Mouse (Mus musculus): ENCODE results near the gene Grpel1. TPM values are rescaled to one million over a fixed set of nuclear protein-coding genes. Genes with fewer than 3 reads are reported as not detected.

The Grpel1 gene
- 40.3 and 45.0 TPM in 2 replicates for total RNA-seq (2012; rRNA removed)

GRCm38 (mm10) chr5:36464709-36465661 is at the start of gene Grpel1:
Grpel1 (plus strand) TSS chr5:36464998.
- Histone ChIP-seq H3K4me3 (ENCODE audit: insufficient read depth in 1 of 2, low read depth in 1 of 2, low read length in 2 of 2, poor library complexity in 1 of 2, severe bottlenecking in 1 of 2) (peak within 1 kb of the TSS; percentile 88 to 98), H3K9ac (ENCODE audit: insufficient read depth, low read depth, low read length, poor library complexity, severe bottlenecking) (peak within 1 kb of the TSS; percentile 97), H3K4me1 (ENCODE audit: control insufficient read depth in 2 of 2, insufficient read depth in 2 of 2, low read length in 2 of 2, poor library complexity in 1 of 2) (peaks cover 0 to 3% of the 10 kb centered on the region in 2 experiments; a peak in 1 of 4 replicates), H3K9me3 (ENCODE audit: control insufficient read depth, insufficient read depth, low read depth, low read length) (no peaks in the 10 kb centered on the region), H3K27ac (ENCODE audit: insufficient read depth, low read depth, low read length, poor library complexity, severe bottlenecking) (peak within 1 kb of the TSS; percentile 72), H3K36me3 (ENCODE audit: control insufficient read depth, insufficient read depth, low read length, poor library complexity, severe bottlenecking) (peaks cover 8% of the 10 kb centered on the region)
- peak; percentile 100 for DNase-seq (ENCODE audit: low read depth, low spot score)
- in situ Hi-C loops (cut with MboI; ENCODE audit: low sequenced_read_pairs in 2 of 2, unreplicated experiment in 2 of 2) = loop anchor here (5.0 to 10.0 kb wide), 2 partner anchors 117 to 280 kb away; partner anchors contain the start of gene Bloc1s4 (in 2 of the 2)
- no peak for TF ChIP-seq ZC3H11A (IDR thresholded peaks at IDR 0.05; ENCODE audit: borderline replicate concordance, low read depth, low read length)
- peak; percentile 72; the same call in 1 of the 2 replicates for TF ChIP-seq CHD2 (IDR thresholded peaks at IDR 0.05; ENCODE audit: low read depth, low read length)

GRCm38 (mm10) chr5:36419861-36420260 is 44.9 kb upstream of the Grpel1 start:
- no peaks in the 10 kb centered on the region for H3K9me3 ChIP-seq (ENCODE audit: control insufficient read depth, insufficient read depth, low read depth, low read length)
- H3K9ac ChIP-seq (ENCODE audit: insufficient read depth, low read depth, low read length, poor library complexity, severe bottlenecking) = no peak overlapping the region
- H3K36me3 ChIP-seq (ENCODE audit: control insufficient read depth, insufficient read depth, low read length, poor library complexity, severe bottlenecking) = no peaks in the 10 kb centered on the region
- in situ Hi-C loops (cut with MboI; ENCODE audit: low sequenced_read_pairs in 2 of 2, unreplicated experiment in 2 of 2) = loop anchor here in 1 of 2 experiments (25.0 kb wide), 1 partner anchor 383 kb away; no protein-coding TSS in a partner anchor
- H3K4me3 ChIP-seq (ENCODE audit: insufficient read depth in 1 of 2, low read depth in 1 of 2, low read length in 2 of 2, poor library complexity in 1 of 2, severe bottlenecking in 1 of 2) = no peak overlapping the region
- TF ChIP-seq CHD2 (IDR thresholded peaks at IDR 0.05; ENCODE audit: low read depth, low read length) (no peak), MAFK (IDR thresholded peaks at IDR 0.05; ENCODE audit: insufficient read depth, low read depth, low read length) (no peak), ZNF384 (IDR thresholded peaks at IDR 0.05; ENCODE audit: low read depth, low read length) (no peak), ZC3H11A (IDR thresholded peaks at IDR 0.05; ENCODE audit: borderline replicate concordance, low read depth, low read length) (no peak), HCFC1 (IDR thresholded peaks at IDR 0.05; ENCODE audit: borderline replicate concordance, insufficient read depth, low read length) (no peak)
- no peak for DNase-seq (ENCODE audit: low read depth, low spot score)
- H3K4me1 ChIP-seq (ENCODE audit: control insufficient read depth in 2 of 2, insufficient read depth in 2 of 2, low read length in 2 of 2, poor library complexity in 1 of 2) = no peaks in the 10 kb centered on the region
- H3K27ac ChIP-seq (ENCODE audit: insufficient read depth, low read depth, low read length, poor library complexity, severe bottlenecking) = no peak overlapping the region

GRCm38 (mm10) chr5:36422689-36423088 is 42.1 kb upstream of the Grpel1 start:
- in situ Hi-C loops (cut with MboI; ENCODE audit: low sequenced_read_pairs in 2 of 2, unreplicated experiment in 2 of 2) = loop anchor here in 1 of 2 experiments (25.0 kb wide), 1 partner anchor 385 kb away; no protein-coding TSS in a partner anchor
- TF ChIP-seq ZC3H11A (IDR thresholded peaks at IDR 0.05; ENCODE audit: borderline replicate concordance, low read depth, low read length) (no peak), ZNF384 (IDR thresholded peaks at IDR 0.05; ENCODE audit: low read depth, low read length) (no peak), CHD2 (IDR thresholded peaks at IDR 0.05; ENCODE audit: low read depth, low read length) (no peak), MAFK (IDR thresholded peaks at IDR 0.05; ENCODE audit: insufficient read depth, low read depth, low read length) (no peak), HCFC1 (IDR thresholded peaks at IDR 0.05; ENCODE audit: borderline replicate concordance, insufficient read depth, low read length) (no peak)
- no peaks in the 10 kb centered on the region for H3K36me3 ChIP-seq (ENCODE audit: control insufficient read depth, insufficient read depth, low read length, poor library complexity, severe bottlenecking)
- no peak overlapping the region for H3K27ac ChIP-seq (ENCODE audit: insufficient read depth, low read depth, low read length, poor library complexity, severe bottlenecking)
- H3K9me3 ChIP-seq (ENCODE audit: control insufficient read depth, insufficient read depth, low read depth, low read length) = no peaks in the 10 kb centered on the region
- H3K9ac ChIP-seq (ENCODE audit: insufficient read depth, low read depth, low read length, poor library complexity, severe bottlenecking) = no peak overlapping the region
- no peak overlapping the region for H3K4me3 ChIP-seq (ENCODE audit: insufficient read depth in 1 of 2, low read depth in 1 of 2, low read length in 2 of 2, poor library complexity in 1 of 2, severe bottlenecking in 1 of 2)
- H3K4me1 ChIP-seq (ENCODE audit: control insufficient read depth in 2 of 2, insufficient read depth in 2 of 2, low read length in 2 of 2, poor library complexity in 1 of 2) = no peaks in the 10 kb centered on the region
- DNase-seq (ENCODE audit: low read depth, low spot score) = no peak

GRCm38 (mm10) chr5:36424676-36425075 is 40.1 kb upstream of the Grpel1 start:
- DNase-seq (ENCODE audit: low read depth, low spot score) = no peak
- Histone ChIP-seq H3K27ac (ENCODE audit: insufficient read depth, low read depth, low read length, poor library complexity, severe bottlenecking) (no peak overlapping the region), H3K36me3 (ENCODE audit: control insufficient read depth, insufficient read depth, low read length, poor library complexity, severe bottlenecking) (no peaks in the 10 kb centered on the region), H3K9ac (ENCODE audit: insufficient read depth, low read depth, low read length, poor library complexity, severe bottlenecking) (no peak overlapping the region), H3K4me3 (ENCODE audit: insufficient read depth in 1 of 2, low read depth in 1 of 2, low read length in 2 of 2, poor library complexity in 1 of 2, severe bottlenecking in 1 of 2) (no peak overlapping the region), H3K9me3 (ENCODE audit: control insufficient read depth, insufficient read depth, low read depth, low read length) (no peaks in the 10 kb centered on the region), H3K4me1 (ENCODE audit: control insufficient read depth in 2 of 2, insufficient read depth in 2 of 2, low read length in 2 of 2, poor library complexity in 1 of 2) (no peaks in the 10 kb centered on the region)
- TF ChIP-seq CHD2 (IDR thresholded peaks at IDR 0.05; ENCODE audit: low read depth, low read length) = no peak
- no peak for TF ChIP-seq ZNF384 (IDR thresholded peaks at IDR 0.05; ENCODE audit: low read depth, low read length)
- TF ChIP-seq MAFK (IDR thresholded peaks at IDR 0.05; ENCODE audit: insufficient read depth, low read depth, low read length) = no peak
- TF ChIP-seq HCFC1 (IDR thresholded peaks at IDR 0.05; ENCODE audit: borderline replicate concordance, insufficient read depth, low read length) = no peak
- no peak for TF ChIP-seq ZC3H11A (IDR thresholded peaks at IDR 0.05; ENCODE audit: borderline replicate concordance, low read depth, low read length)
- in situ Hi-C loops (cut with MboI; ENCODE audit: low sequenced_read_pairs in 2 of 2, unreplicated experiment in 2 of 2) = loop anchor here in 1 of 2 experiments (25.0 kb wide), 1 partner anchor 387 kb away; no protein-coding TSS in a partner anchor
